Mouse (Mus musculus): ENCODE data around the gene Cerkl. TPM values are rescaled to one million over a fixed set of nuclear protein-coding genes. Genes with fewer than 3 reads are reported as not detected.
A peak's percentile ranks its signal among the peaks of the same experiment; 100 is the strongest.

Cerkl gene
- polyA plus RNA-seq, 1 experiment = not detected

GRCm38 (mm10) chr2:79397107-79397506 lies 59.5 kb downstream of the Cerkl start:
- Histone ChIP-seq H3K79me2 (ENCODE audit: control insufficient read depth, insufficient read depth) (no peaks in the 10 kb centered on the region), H3K36me3 (ENCODE audit: control insufficient read depth, insufficient read depth) (no peaks in the 10 kb centered on the region), H3ac (ENCODE audit: control insufficient read depth, insufficient read length, low read depth) (no peak overlapping the region), H3K27me3 (ENCODE audit: control insufficient read depth, insufficient read depth, insufficient read length) (no peaks in the 10 kb centered on the region), H3K79me3 (ENCODE audit: low read depth) (no peaks in the 10 kb centered on the region), H3K4me3 (ENCODE audit: insufficient read depth, poor library complexity, severe bottlenecking) (no peak overlapping the region)
- TF ChIP-seq FOSL1 (IDR thresholded peaks at IDR 0.05; ENCODE audit: insufficient read depth, low read length, poor library complexity, severe bottlenecking) (no peak), CEBPB (IDR thresholded peaks at IDR 0.05; ENCODE audit: low read depth) (no peak), MYOD1 (IDR thresholded peaks at IDR 0.05; ENCODE audit: control insufficient read depth, insufficient read length, low read depth) (no peak), CTCF (IDR thresholded peaks at IDR 0.05; ENCODE audit: control insufficient read depth, insufficient read depth, insufficient read length) (no peak)

- TF ChIP-seq MAX (IDR thresholded peaks at IDR 0.05) = no peak
- TF ChIP-seq MYOD1 (IDR thresholded peaks at IDR 0.05; ENCODE audit: control insufficient read depth, insufficient read length, low read depth) = no peak
- TF ChIP-seq FOSL1 (IDR thresholded peaks at IDR 0.05; ENCODE audit: insufficient read depth, low read length, poor library complexity, severe bottlenecking) = no peak
- no peak for TF ChIP-seq CTCF (IDR thresholded peaks at IDR 0.05; ENCODE audit: control insufficient read depth, insufficient read depth, insufficient read length)
- no peak for TF ChIP-seq USF1 (IDR thresholded peaks at IDR 0.05; ENCODE audit: low read depth)
- Histone ChIP-seq H3K4me3 (ENCODE audit: insufficient read depth, poor library complexity, severe bottlenecking) (no peak overlapping the region), H3K27me3 (ENCODE audit: control insufficient read depth, insufficient read depth, insufficient read length) (no peaks in the 10 kb centered on the region), H3K36me3 (ENCODE audit: control insufficient read depth, insufficient read depth) (no peaks in the 10 kb centered on the region), H3K79me2 (ENCODE audit: control insufficient read depth, insufficient read depth) (no peaks in the 10 kb centered on the region), H3ac (ENCODE audit: control insufficient read depth, insufficient read length, low read depth) (no peak overlapping the region), H3K79me3 (ENCODE audit: low read depth) (no peaks in the 10 kb centered on the region)
Measured at GRCm38 (mm10) chr2:79379087-79380041, 77.2 kb downstream of the Cerkl start.

DNA sequence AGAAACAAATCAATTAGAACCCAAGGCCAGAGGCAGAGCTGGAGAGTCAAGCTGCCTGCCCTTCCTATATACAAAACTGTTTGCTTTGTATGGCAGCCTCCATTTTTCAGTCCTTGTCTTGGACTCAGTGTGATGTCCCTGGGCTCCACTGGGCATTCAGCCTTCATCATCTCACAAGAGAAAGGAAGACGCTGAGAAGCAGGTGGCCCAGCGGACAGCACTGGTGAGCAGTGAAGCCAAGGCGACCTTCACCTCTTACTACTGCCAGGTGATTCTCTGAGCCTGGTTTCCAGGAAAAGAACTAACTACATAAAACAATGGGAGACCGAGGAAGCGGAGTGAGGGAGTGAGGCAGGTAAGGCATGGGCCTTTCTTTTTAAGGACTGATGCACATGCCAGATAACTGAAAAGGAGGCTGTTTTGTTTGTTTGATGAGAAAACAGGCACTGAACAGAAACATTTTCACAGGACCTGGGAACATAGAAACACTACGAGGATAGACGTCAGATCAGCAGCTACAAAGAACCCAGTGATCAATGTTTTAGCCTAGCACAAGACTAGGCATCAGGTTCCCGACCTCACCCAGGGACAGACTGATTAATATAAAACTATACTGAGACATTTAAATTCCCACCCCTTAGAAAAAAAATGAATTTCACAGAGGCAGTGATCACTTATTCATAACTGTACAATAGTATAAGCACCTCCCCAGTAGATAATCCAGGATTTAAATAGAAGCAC lies 78.1 kb downstream of the Cerkl start:
- no peak overlapping the region for H3K4me3 ChIP-seq (ENCODE audit: insufficient read depth, poor library complexity, severe bottlenecking)
- no peaks in the 10 kb centered on the region for H3K27me3 ChIP-seq (ENCODE audit: control insufficient read depth, insufficient read depth, insufficient read length)
- no peaks in the 10 kb centered on the region for H3K79me3 ChIP-seq (ENCODE audit: low read depth)
- no peak for TF ChIP-seq MAX (IDR thresholded peaks at IDR 0.05)
- TF ChIP-seq CEBPB (IDR thresholded peaks at IDR 0.05; ENCODE audit: low read depth) = no peak
- TF ChIP-seq MYOD1 (IDR thresholded peaks at IDR 0.05; ENCODE audit: control insufficient read depth, insufficient read length, low read depth) = no peak
- no peak for TF ChIP-seq CTCF (IDR thresholded peaks at IDR 0.05; ENCODE audit: control insufficient read depth, insufficient read depth, insufficient read length)
- TF ChIP-seq MYOG (IDR thresholded peaks at IDR 0.05; ENCODE audit: control insufficient read depth, extremely low read depth, insufficient read length) = no peak
- no peaks in the 10 kb centered on the region for H3K79me2 ChIP-seq (ENCODE audit: control insufficient read depth, insufficient read depth)
- no peak overlapping the region for H3ac ChIP-seq (ENCODE audit: control insufficient read depth, insufficient read length, low read depth)
- H3K36me3 ChIP-seq (ENCODE audit: control insufficient read depth, insufficient read depth) = no peaks in the 10 kb centered on the region

DNA sequence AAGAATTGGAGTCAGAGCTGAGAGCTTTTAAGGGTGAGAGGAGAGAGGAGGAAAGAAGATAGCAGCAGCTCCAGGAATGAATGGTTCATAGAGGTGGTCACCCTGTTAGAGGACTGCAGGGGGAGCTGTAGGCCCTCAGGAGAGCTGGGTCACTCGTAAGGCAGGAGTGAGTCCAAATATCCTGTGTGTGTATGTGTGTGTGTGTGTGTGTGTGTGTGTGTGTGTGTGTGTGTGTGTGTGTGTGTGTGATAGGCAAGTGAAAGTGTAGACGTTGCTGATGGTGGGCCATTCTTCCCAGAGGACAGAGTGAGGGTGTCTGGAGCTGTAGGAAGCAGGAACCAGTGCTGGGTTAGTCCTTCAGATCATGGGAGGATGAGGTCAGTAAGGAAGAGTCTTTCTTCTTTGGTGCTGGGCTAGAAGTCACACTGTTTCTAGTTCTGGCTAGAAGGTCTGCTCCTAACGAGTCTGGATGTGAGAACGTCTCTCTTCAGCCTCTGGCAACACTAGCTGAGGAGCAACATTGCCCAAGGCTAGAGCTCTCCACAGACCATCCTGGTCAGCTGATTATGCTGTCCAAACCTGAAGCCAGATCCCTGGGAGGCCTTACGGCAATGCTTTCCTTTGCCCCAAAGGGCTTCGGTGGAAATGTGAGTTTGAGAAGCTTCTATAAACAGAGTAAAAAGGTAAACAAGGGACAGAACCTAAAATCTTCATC lies 83.9 kb downstream of the Cerkl start:
- Histone ChIP-seq H3K27me3 (ENCODE audit: control insufficient read depth, insufficient read depth, insufficient read length) (no peaks in the 10 kb centered on the region), H3K79me2 (ENCODE audit: control insufficient read depth, insufficient read depth) (no peaks in the 10 kb centered on the region), H3K79me3 (ENCODE audit: low read depth) (no peaks in the 10 kb centered on the region), H3K4me3 (ENCODE audit: insufficient read depth, poor library complexity, severe bottlenecking) (no peak overlapping the region), H3K36me3 (ENCODE audit: control insufficient read depth, insufficient read depth) (no peaks in the 10 kb centered on the region), H3ac (ENCODE audit: control insufficient read depth, insufficient read length, low read depth) (no peak overlapping the region)
- TF ChIP-seq MYOD1 (IDR thresholded peaks at IDR 0.05; ENCODE audit: control insufficient read depth, insufficient read length, low read depth) (no peak), CTCF (IDR thresholded peaks at IDR 0.05; ENCODE audit: control insufficient read depth, insufficient read depth, insufficient read length) (peak; percentile 50)

GRCm38 (mm10) chr2:79372154-79372467 lies 84.5 kb downstream of the Cerkl start:
- no peaks in the 10 kb centered on the region for H3K36me3 ChIP-seq (ENCODE audit: control insufficient read depth, insufficient read depth)
- no peaks in the 10 kb centered on the region for H3K79me3 ChIP-seq (ENCODE audit: low read depth)
- no peak overlapping the region for H3ac ChIP-seq (ENCODE audit: control insufficient read depth, insufficient read length, low read depth)
- no peak overlapping the region for H3K4me3 ChIP-seq (ENCODE audit: insufficient read depth, poor library complexity, severe bottlenecking)
- H3K79me2 ChIP-seq (ENCODE audit: control insufficient read depth, insufficient read depth) = no peaks in the 10 kb centered on the region
- TF ChIP-seq CEBPB (IDR thresholded peaks at IDR 0.05; ENCODE audit: low read depth) = no peak
- no peak for TF ChIP-seq MYOD1 (IDR thresholded peaks at IDR 0.05; ENCODE audit: control insufficient read depth, insufficient read length, low read depth)
- no peak for TF ChIP-seq FOSL1 (IDR thresholded peaks at IDR 0.05; ENCODE audit: insufficient read depth, low read length, poor library complexity, severe bottlenecking)
- TF ChIP-seq MAX (IDR thresholded peaks at IDR 0.05) = no peak
- no peak for TF ChIP-seq MYOG (IDR thresholded peaks at IDR 0.05; ENCODE audit: control insufficient read depth, extremely low read depth, insufficient read length)
- no peak for TF ChIP-seq USF1 (IDR thresholded peaks at IDR 0.05; ENCODE audit: low read depth)
- TF ChIP-seq CTCF (IDR thresholded peaks at IDR 0.05; ENCODE audit: control insufficient read depth, insufficient read depth, insufficient read length) = no peak
- H3K27me3 ChIP-seq (ENCODE audit: control insufficient read depth, insufficient read depth, insufficient read length) = no peaks in the 10 kb centered on the region

Data from C2C12 (cell line).